Mouse (Mus musculus): ENCODE results near the gene Snx10. TPM values are rescaled to one million over a fixed set of nuclear protein-coding genes. Genes with fewer than 3 reads are reported as not detected.

Snx10 gene
- 0.31 and 0.38 TPM in 2 replicates for polyA plus RNA-seq (2012; rRNA removed)

DNA sequence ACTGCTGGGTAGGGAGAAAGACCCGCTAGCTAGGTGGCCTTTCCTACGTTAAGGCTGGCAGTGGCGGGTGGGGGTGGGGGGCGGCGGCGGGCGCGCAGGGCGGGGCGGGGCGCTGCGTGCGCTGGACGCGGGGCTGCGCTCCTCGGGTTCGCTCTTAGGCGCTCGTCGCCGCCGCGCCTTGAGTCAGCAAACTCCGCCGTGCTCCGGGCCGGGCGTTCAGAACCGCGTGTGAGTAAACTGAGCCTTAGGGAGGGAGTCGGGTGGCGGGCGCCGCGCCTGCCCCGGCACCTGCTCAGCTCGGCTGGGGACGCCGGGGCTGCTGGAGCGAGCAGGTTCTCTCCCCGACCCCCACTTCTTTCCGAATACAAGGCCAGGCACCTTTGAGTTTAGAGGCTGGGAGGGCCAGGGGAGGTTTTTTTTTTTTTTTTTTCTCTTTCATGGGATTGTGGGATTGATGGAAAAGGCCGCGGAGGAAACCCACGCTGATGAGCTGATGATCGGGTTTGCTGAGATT, at the start of gene Snx10:
TSS of gene Snx10 (plus strand) at position 95 of the 514 bp plus-strand sequence.

Other genes starting within 250 kb of the Snx10 start
- 4.4 and 12.4 TPM in 2 replicates for gene Nfe2l3, start 91.2 kb upstream of the Snx10 start, polyA plus RNA-seq (2012; rRNA removed)
- 9.7 and 15.3 TPM in 2 replicates for gene Hnrnpa2b1, start 54.0 kb upstream of the Snx10 start, polyA plus RNA-seq (2012; rRNA removed)
- gene Cbx3, start 53.5 kb upstream of the Snx10 start, polyA plus RNA-seq (2012; rRNA removed) = 0.43 and 1.4 TPM in 2 replicates

Data from stomach, adult 2 months (tissue).